Mouse (Mus musculus) embryonic facial prominence, embryonic 11.5 days (tissue): Measurements from ENCODE around the gene Olfr312. TPM values are rescaled to one million over a fixed set of nuclear protein-coding genes. Genes with fewer than 3 reads are reported as not detected.
"Not testable (repeated sequence)": the region's sequence is repeated elsewhere in the genome, so short reads cannot be mapped to it uniquely, and the experiment has no call there.

Experiments used
- ATAC-seq: fragments of 200-750 bp; cut with Nextera tagmentation; replicated peaks from 2 replicates; pipeline ENCODE4 v1.8.0; 2017; ENCODE audit warnings: low read depth; ENCODE audit not compliant: insufficient number of reproducible peaks, low FRiP score, low TSS enrichment
- DNase-seq: peaks from one replicate; pipeline ENCODE4 v3.0.0-alpha.2; 2015; ENCODE audit warnings: low spot score
- H3K27ac ChIP-seq: fragments of 300-500 bp; sonication (generic); replicated peaks from 2 replicates; pipeline ENCODE4 v1.5.1; 2014; ENCODE audit warnings: mild to moderate bottlenecking, low read depth, low read length, control low read depth
- H3K27me3 ChIP-seq: fragments of 300-500 bp; sonication (generic); 2 replicates; pipeline ENCODE4 v1.6.1; 2014; ENCODE audit warnings: mild to moderate bottlenecking, low read length, moderate library complexity, mixed read lengths; ENCODE audit not compliant: control insufficient read depth, insufficient read depth
- H3K36me3 ChIP-seq: fragments of 300-500 bp; sonication (generic); replicated peaks from 2 replicates; pipeline ENCODE4 v1.6.1; 2014; ENCODE audit warnings: low read depth, mild to moderate bottlenecking, low read length, moderate library complexity, mixed read lengths; ENCODE audit not compliant: control insufficient read depth, insufficient read depth
- H3K4me1 ChIP-seq: fragments of 300-500 bp; sonication (generic); 2 replicates; pipeline ENCODE4 v1.6.1; 2014; ENCODE audit warnings: low read length, mixed read lengths; ENCODE audit not compliant: control insufficient read depth, insufficient read depth
- H3K4me2 ChIP-seq: fragments of 300-500 bp; sonication (generic); 2 replicates; pipeline ENCODE4 v1.6.1; 2014; ENCODE audit warnings: low read depth, mild to moderate bottlenecking, control low read depth, low read length, moderate library complexity
- H3K4me3 ChIP-seq: fragments of 300-500 bp; sonication (generic); 2 replicates; pipeline ENCODE4 v1.5.1; 2014; ENCODE audit warnings: low read depth, low read length, control low read depth
- H3K9ac ChIP-seq: fragments of 300-500 bp; sonication (generic); replicated peaks from 2 replicates; pipeline ENCODE4 v1.6.1; 2014; ENCODE audit warnings: mild to moderate bottlenecking, control low read depth, low read length
- H3K9me3 ChIP-seq: fragments of 300-500 bp; sonication (generic); replicated peaks from 2 replicates; pipeline ENCODE4 v1.6.1; 2016; ENCODE audit warnings: mild to moderate bottlenecking, low read length, inconsistent platforms, mixed read lengths; ENCODE audit not compliant: control insufficient read depth
- WGBS: fragments of 180-500 bp; shearing (Covaris S2); extraction: QIAGEN DNeasy Blood & Tissue Kit; methylation state at CpG from one replicate; pipeline ENCODE4 v1.1.7; 2014; 5-methylcytosine and 5-hydroxymethylcytosine counted together
- polyA plus RNA-seq: library from polyadenylated mRNA; unstranded; fragments of >200 nt; fragmentation: Nextera tagmentation; extraction: Ambion mirVana; gene quantifications from 2 replicates; pipeline ENCODE4 v1.2.1, GENCODE M21; 2014

The Olfr312 gene
- polyA plus RNA-seq, 1 experiment from 2014 or later: not detected

DNA sequence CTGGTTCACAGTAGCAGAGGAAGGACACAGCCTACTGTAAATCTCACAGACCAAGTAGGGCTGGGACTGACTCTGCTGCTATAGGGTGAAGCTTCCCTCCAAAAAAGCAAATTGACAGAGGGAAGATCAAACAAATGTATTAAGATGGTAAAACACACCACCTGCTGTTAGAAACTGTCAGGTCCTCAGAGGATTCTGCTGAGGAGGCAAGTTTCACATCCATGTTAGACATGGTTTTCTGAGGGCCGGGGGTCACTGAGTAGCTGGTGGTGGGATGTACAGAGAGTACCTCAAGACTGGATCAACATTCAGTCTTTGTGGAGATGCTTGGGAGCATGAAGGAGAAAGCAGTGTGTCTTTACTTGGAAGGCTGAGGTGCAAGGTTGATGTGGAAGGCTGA, 13.4 kb upstream of the Olfr312 start:
- H3K27me3 ChIP-seq: no peaks in the 10 kb centered on the region
- no peaks in the 10 kb centered on the region for H3K9me3 ChIP-seq
- 88% methylated on average over 1 of the region's 1 CpGs for WGBS
- H3K4me1 ChIP-seq: no peaks in the 10 kb centered on the region
- no peak overlapping the region for H3K4me3 ChIP-seq
- H3K4me2 ChIP-seq: no peak overlapping the region
- no peak overlapping the region for H3K9ac ChIP-seq
- no peak for ATAC-seq
- DNase-seq: no peak
- no peaks in the 10 kb centered on the region for H3K36me3 ChIP-seq
- no peak overlapping the region for H3K27ac ChIP-seq

DNA sequence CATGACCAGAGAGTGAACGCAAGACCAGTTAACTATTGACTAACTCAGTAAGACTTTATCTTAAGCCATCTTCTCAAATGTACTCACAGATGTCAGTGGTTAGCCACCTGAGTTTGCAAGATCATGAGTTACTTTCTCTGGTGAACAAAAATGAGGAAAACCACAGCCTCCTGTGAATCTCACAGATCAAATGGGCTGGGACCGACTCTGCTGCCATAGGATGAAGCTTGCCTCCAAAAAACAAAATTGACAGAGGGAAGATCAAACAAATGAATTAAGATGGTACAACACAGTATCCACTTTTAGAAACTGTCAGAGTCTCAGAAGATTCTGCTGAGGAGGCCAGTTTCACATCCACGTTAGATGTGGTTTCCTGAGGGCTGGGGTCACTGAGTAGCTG, 727 bp downstream of the Olfr312 start:
- WGBS: 85% methylated on average over 3 of the region's 3 CpGs
- Histone ChIP-seq H3K4me3 (no peak overlapping the region), H3K27me3 (no peaks in the 10 kb centered on the region), H3K9me3 (no peaks in the 10 kb centered on the region), H3K9ac (no peak overlapping the region), H3K27ac (no peak overlapping the region), H3K4me1 (no peaks in the 10 kb centered on the region), H3K36me3 (no peaks in the 10 kb centered on the region), H3K4me2 (no peak overlapping the region)
- ATAC-seq (no peak), DNase-seq (no peak)

DNA sequence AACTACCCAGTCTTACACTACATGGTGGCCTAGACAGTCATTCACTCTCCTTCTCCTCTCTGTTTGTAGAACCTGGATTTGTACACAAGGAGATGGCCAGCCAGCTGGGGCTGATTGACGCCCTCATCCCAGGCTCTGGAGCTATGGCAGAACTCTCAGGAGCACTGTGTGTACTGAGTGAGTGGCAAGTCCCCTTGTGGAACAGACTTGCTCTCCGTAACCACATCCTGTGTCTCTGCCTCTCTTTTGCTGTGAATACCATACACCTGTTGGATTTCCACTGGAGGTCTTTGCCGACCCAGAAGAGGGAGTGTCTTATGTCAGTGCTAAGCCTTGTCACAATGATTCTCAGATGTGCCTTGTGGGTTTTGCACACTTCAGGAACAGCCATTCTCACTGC, 3.5 kb downstream of the Olfr312 start:
- not testable (repeated sequence) for DNase-seq, H3K27me3 ChIP-seq, H3K4me2 ChIP-seq, H3K4me1 ChIP-seq, ATAC-seq, H3K4me3 ChIP-seq, H3K27ac ChIP-seq, H3K36me3 ChIP-seq, H3K9ac ChIP-seq, H3K9me3 ChIP-seq
- 77% methylated on average over 3 of the region's 3 CpGs for WGBS

DNA sequence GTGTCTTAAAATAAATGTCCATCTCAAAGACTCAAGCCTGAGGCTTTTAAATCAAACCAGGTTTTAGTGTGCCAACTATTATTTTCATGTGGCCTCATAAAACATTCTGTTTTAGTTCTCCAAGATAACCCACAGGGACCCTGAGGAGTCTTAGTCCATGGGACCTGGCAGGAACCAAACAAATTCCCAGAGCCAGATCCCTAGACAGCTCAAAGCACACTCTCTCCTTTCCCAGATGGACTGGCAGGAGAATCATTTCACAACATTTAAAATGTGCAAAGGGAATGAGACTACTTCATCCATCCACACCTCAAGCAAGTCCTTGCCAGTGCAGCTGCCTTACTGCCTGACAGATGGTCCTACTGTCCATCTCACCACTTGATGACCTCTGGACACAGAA, 9.9 kb downstream of the Olfr312 start, which contains the start of gene Olfr311:
Gene Olfr311, plus strand, starts transcription at position 301 of the 400 bp plus-strand sequence.
- not testable (repeated sequence) for ATAC-seq, H3K27ac ChIP-seq, H3K4me1 ChIP-seq, H3K9me3 ChIP-seq, H3K4me2 ChIP-seq, H3K36me3 ChIP-seq, DNase-seq, H3K4me3 ChIP-seq, H3K27me3 ChIP-seq, H3K9ac ChIP-seq

DNA sequence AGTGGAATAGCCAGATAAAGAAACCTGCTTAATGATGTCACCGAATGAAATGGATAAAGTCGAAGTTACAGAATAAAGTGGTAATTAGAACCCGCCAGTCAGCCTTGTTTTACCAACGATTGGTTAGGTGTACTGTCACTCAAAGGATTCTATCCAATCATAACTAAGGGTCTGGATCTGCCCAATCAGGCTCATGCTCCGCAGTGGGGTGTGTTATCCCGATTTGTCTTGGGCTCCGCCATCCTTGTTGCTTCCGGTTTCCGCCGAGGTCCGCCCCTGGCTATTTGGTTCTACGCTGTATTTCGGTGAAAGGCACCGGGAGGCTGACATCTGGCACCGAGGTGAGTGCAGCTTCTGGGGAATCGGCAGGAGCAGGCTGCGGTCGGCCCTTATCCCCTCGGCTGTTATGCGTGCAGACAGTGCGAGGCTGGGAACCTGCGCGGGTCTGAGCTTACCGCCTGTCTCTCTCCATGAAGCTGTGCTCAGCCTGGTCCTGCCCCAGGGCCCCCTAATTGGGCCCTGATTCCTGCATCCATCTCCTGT, 18.0 kb downstream of the Olfr312 start, which contains the start of gene Gm12258:
Gene Gm12258, plus strand, starts transcription at position 240 of the 543 bp plus-strand sequence.
- Histone ChIP-seq H3K4me3 (peak within 1 kb of the TSS; percentile 72), H3K27ac (no peak within 1 kb of the TSS), H3K4me2 (peak within 1 kb of the TSS; percentile 81), H3K9ac (peak within 1 kb of the TSS; percentile 78), H3K4me1 (no peaks in the 10 kb centered on the region), H3K27me3 (no peaks in the 10 kb centered on the region), H3K36me3 (peaks cover 3% of the 10 kb centered on the region; the same call in 1 of the 2 replicates), H3K9me3 (no peaks in the 10 kb centered on the region)
- DNase-seq: peak; percentile 97
- peak; percentile 99 for ATAC-seq
- under 1% methylated on average over 24 of the region's 24 CpGs for WGBS

DNA sequence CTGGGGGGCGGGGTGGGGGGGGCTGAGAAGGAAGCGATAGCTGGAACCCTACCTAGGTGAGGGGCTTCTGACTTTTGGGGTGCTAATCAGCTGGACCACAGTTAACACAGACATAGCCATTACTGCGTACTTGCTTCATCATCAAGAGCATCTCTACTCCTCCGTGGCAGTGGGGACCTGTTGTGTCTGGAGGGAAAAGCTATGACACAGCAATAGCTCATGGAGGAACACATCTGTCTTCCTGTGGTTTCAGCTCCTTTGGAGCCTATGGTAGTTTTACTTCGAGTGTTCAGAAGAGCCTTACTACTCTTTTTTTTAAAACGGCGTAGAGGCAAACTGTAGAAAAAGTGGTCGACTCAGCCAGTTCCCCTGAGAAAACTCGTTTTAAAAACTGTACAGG, 18.6 kb downstream of the Olfr312 start:
- Histone ChIP-seq H3K27ac (no peak overlapping the region), H3K4me3 (peak overlapping the region; percentile 72), H3K9ac (peak overlapping the region; percentile 78), H3K4me2 (peak overlapping the region; percentile 81), H3K9me3 (no peaks in the 10 kb centered on the region), H3K27me3 (no peaks in the 10 kb centered on the region), H3K4me1 (no peaks in the 10 kb centered on the region), H3K36me3 (peaks cover 3% of the 10 kb centered on the region; the same call in 1 of the 2 replicates)
- DNase-seq (no peak), ATAC-seq (no peak; the same call in 1 of the 2 replicates)
- WGBS: 50% methylated on average over 9 of the region's 9 CpGs

DNA sequence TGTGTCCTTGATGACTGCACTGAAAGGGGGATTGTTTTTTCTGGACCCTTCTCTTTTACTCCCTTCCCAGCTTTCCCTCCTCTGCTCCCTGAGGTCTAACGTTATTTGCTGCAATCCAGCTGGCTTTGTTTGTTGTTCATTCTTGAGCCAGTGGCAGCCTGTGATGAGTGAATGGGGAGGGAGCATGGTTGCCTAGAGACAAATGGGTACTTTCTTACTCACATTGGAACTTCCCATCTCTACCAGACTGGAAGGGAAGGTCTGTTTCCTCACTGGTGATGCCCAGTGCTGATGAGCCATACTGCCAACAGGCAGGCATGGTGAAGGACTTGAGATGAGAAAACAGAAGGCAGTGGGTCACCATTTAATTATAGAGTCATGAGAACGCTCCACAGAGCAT, 20.7 kb downstream of the Olfr312 start:
- DNase-seq (no peak), ATAC-seq (no peak)
- Histone ChIP-seq H3K9ac (no peak overlapping the region), H3K27me3 (no peaks in the 10 kb centered on the region), H3K4me2 (no peak overlapping the region), H3K9me3 (no peaks in the 10 kb centered on the region), H3K27ac (no peak overlapping the region), H3K36me3 (peaks cover 3% of the 10 kb centered on the region; the same call in 1 of the 2 replicates), H3K4me1 (no peaks in the 10 kb centered on the region), H3K4me3 (no peak overlapping the region)
- WGBS: 68% methylated on average over 2 of the region's 2 CpGs

DNA sequence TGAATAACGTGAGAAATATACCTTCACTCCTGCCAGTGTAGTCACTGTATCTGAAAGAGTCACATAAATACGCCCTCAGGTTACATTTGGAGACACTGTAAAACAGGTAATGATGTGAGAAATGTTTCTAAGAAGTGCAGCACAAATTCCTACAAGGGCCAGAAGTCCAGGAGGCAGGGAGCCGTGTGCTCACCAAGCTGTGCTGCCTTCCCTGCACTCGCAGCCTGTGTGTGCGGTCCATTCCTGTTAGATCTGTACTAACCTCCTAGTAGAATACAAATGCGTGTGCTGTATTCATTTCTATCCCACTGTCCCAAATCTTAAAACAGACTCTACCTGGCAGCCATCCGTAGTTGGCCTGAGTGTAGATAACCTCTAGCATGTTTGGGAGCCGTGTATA, 31.7 kb downstream of the Olfr312 start:
- ATAC-seq (no peak), DNase-seq (no peak)
- no peaks in the 10 kb centered on the region for H3K27me3 ChIP-seq
- H3K9me3 ChIP-seq: peaks cover 7% of the 10 kb centered on the region; the same call in 1 of the 2 replicates
- no peaks in the 10 kb centered on the region for H3K4me1 ChIP-seq
- H3K9ac ChIP-seq: no peak overlapping the region
- no peak overlapping the region for H3K4me2 ChIP-seq
- H3K36me3 ChIP-seq: peaks cover 21% of the 10 kb centered on the region
- 94% methylated on average over 8 of the region's 8 CpGs for WGBS
- no peak overlapping the region for H3K4me3 ChIP-seq
- no peak overlapping the region for H3K27ac ChIP-seq
